Mouse (Mus musculus) adrenal gland, postnatal 10 days (tissue): Measurements from ENCODE around the gene Olfr1333. TPM values are rescaled to one million over a fixed set of nuclear protein-coding genes. Genes with fewer than 3 reads are reported as not detected.
"Not testable (repeated sequence)": the region's sequence is repeated elsewhere in the genome, so short reads cannot be mapped to it uniquely, and the experiment has no call there.

Experiments
- DNase-seq: peaks from one replicate; pipeline ENCODE4 v3.0.0; 2021; ENCODE audit warnings: mixed read lengths
- long read RNA-seq, 2 experiments: library from polyadenylated mRNA; stranded (forward); transcript quantifications; one replicate each; pipeline ENCODE4 v2.0.0; 2021
- total RNA-seq, 2 experiments: library from RNA; stranded (reverse); gene quantifications; 2 replicates each; pipeline ENCODE4 v1.2.3; 2021

Olfr1333 gene
- total RNA-seq: not detected
- long read RNA-seq, experiment 1: 0 reads
- long read RNA-seq, experiment 2: 0 reads

DNA sequence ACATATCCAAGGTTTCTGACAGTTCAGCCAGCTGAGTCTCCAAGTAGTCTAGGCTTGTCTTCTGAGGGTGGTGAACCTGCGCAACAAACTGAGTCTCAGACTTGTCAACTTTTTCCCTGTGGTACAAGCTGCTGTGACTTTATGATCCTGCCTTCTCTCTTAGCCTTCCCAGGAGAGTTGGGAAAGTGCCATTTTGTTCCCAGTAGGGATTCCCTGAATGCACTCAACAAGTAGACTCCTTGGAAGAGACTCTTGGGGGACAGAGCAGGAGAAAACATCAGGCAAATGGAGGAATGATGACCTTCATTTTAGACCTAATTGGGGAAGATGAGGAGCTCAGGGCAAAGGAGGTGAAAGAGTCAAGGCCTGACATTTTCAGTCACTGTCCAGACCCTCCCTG, at the start of gene Olfr1333:
TSS of gene Olfr1333 (minus strand) at position 101 of the 400 bp plus-strand sequence.
- no peak for DNase-seq

DNA sequence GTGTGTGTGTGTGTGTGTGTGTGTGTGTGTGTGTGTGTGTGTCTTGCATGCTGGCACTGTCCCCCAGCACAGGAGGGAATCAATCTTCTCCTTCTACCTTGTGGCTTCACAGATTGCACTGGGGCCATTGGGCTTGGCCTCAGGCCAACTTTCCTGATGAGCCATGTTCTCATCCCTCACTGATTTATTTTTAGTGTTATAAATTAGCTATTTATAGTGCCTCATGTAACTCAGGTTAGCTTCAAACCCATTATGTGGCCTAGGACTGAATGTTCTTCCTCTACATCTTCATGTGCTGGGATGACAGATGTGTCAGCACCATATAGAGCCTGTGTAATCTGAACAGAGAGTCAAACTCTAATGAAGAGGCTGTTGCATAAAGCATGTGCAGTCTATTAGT, 31.5 kb upstream of the Olfr1333 start:
- DNase-seq: peak; percentile 4

DNA sequence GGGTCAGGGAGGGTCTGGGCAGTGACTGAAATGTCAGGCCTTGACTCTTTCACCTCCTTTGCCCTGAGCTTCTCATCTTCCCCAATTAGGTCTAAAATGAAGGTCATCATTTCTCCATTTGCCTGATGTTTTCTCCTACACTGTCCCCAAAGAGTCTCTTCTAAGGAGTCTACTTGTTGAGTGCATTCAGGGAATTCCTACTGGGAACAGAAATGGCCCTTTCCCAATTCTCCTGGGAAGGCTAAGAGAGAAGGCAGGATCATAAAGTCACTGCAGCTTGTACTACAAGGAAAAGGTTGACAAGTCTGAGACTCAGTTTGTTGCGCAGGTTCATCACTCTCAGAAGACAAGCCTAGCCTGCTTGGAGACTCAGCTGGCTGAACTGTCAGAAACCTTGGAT, 28.3 kb upstream of the Olfr1333 start, which contains the start of gene Olfr1331:
TSS of gene Olfr1331 (plus strand) at position 301 of the 400 bp plus-strand sequence.
- no peak for DNase-seq

DNA sequence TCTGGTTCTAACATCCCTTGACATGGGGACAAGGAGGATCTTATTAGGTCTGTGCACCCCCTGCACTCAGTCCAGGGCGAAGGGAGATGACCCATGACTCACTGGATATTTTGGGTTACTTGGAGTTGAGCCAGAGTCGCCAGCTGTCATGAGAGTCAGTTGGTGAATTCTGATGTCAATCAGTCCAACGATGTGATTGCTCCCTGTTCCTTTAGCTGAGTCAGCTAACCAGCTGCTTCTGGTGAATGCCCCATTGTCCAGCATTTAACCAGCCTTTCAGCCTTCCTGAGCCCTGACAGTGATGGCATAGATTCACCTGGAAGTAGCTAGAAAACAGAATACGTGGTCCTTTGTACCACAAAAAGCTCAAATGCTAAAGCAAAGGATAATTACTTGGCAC, 26.6 kb upstream of the Olfr1333 start:
- DNase-seq: no peak

DNA sequence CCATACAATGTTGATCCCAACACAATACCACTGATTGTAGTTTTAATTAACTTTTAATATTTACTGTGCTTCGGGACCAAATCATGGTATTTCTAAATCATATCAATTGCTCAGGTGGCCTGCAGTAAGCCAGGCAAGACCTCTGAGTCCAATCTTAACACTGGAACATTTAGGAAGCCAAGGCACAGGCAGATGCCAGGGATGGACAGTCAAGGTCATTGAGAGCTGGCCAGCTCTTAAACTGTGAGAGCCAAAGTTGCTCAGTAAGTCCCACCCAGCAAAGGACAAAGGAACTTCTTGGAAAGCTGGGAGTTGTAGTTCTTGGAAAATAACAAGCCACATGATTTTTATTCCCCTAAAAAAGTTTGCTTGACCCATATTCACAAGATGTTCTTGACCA, 25.7 kb upstream of the Olfr1333 start:
- no peak for DNase-seq

DNA sequence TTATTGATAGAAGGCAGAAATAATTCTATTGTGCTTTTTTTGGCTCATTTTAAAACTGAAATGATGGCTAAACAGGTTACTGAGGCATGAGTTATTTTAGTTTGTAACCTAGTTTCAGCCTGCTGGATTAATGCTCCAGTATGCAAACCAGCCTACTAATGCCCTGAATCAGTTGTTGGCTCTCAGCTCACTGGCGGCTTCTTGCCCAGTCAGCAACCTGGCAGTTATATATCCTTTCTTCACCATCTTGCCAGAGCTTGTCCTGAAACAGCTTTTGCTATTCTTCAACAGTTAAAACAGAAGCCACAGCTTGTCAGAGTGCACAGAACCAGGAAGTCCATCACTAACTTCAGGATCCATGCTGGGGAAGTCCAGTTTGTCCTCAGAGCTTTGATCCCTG, 17.2 kb downstream of the Olfr1333 start:
- no peak for DNase-seq

DNA sequence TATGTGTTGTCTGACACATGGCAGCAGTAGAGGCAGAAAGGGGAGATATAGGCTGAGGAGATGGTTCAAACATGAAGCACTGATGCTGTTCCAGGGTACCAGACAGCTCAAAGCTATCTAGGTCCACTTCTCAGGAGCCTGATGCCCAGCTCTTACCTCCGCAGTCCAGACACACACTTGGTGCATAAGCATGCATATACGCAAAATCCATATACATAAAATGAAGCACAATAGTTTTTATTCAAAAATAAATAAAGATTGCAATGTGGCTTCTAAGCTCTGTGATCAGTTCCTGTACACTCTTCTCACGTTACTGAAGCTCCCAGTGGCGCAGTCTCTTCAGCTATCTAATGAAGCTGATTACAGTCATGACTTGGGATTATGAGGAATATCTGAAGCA, 26.2 kb downstream of the Olfr1333 start, which contains the start of gene Olfr1335:
TSS of gene Olfr1335 (minus strand) at position 101 of the 400 bp plus-strand sequence.
- no peak for DNase-seq

DNA sequence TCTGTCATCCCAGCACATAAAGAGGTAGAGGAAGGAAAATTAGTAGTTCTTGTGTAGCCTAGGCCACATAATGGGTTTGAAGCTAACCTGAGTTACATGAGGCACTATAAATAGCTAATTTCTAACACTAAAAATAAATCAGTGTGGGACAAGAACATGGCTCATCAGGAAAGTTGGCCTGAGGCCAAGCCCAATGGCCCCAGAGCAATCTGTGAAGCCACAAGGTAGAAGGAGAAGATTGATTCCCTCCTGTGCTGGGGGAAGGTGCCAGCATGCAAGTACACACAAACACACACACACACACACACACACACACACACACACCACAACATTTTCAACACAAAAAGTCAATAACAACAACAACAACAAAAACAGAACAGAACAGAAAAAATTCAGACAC, 43.3 kb downstream of the Olfr1333 start:
- not testable (repeated sequence) for DNase-seq

DNA sequence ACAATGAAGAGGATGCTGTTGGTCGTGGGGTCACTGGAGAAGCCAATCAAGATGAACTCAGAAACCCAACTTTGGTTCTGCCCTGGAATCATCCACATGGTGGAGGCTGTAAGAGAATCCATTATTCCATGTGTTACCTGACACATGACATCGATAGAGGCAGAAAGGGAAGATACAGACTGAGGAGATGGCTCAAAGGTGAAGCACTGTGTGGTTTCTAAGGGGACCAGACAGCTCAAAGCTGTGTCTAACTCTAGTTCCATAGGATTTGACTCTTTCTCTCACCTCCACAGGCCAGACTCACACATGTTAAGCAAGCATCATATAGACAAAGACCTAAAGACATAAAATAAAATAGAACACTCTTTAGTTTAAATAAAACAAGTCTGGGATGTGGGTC, 53.6 kb downstream of the Olfr1333 start, which contains the start of gene Olfr1337:
TSS of gene Olfr1337 (minus strand) at position 101 of the 400 bp plus-strand sequence.
- no peak for DNase-seq

Other genes with a start within 250 kb of the Olfr1333 start
- gene Cfap57, start 215.5 kb downstream of the Olfr1333 start, total RNA-seq: not detected
- gene Ebna1bp2, start 215.5 kb downstream of the Olfr1333 start, total RNA-seq: 10 to 100 TPM; 70.6 to 71.1 TPM
- gene Olfr62, start 177.3 kb downstream of the Olfr1333 start, total RNA-seq: not detected
- gene Olfr1342, start 143.5 kb downstream of the Olfr1333 start, total RNA-seq: not detected
- gene Olfr1341, start 132.8 kb downstream of the Olfr1333 start, total RNA-seq: not detected
- not detected for gene Olfr1340, start 116.1 kb downstream of the Olfr1333 start, total RNA-seq
- not detected for gene Olfr1339, start 104.1 kb downstream of the Olfr1333 start, total RNA-seq
- gene Olfr1338, start 77.5 kb downstream of the Olfr1333 start, total RNA-seq: not detected
- gene Olfr1337, start 53.7 kb downstream of the Olfr1333 start, total RNA-seq: not detected
- not detected for gene Olfr1335, start 26.3 kb downstream of the Olfr1333 start, total RNA-seq
- not detected for gene Olfr1331, start 28.4 kb upstream of the Olfr1333 start, total RNA-seq
- gene Olfr1330, start 52.3 kb upstream of the Olfr1333 start, total RNA-seq: not detected
- gene Olfr1329, start 81.2 kb upstream of the Olfr1333 start, total RNA-seq: not detected
- gene Olfr1328, start 102.3 kb upstream of the Olfr1333 start, total RNA-seq: not detected
- gene Lao1, start 125.3 kb upstream of the Olfr1333 start, total RNA-seq: under 1 TPM in 1 of 2 experiments, not detected in 1; 0.30 TPM